Mouse (Mus musculus) forebrain, embryonic 10.5 days (tissue): Measurements from ENCODE around the gene Ppp1cb. TPM values are rescaled to one million over a fixed set of nuclear protein-coding genes. Genes with fewer than 3 reads are reported as not detected.

Source experiments
- DNase-seq: peaks from one replicate; pipeline ENCODE4 v3.0.0-alpha.2; 2017; ENCODE audit warnings: low spot score; ENCODE audit errors: extremely low spot score
- H3K27ac ChIP-seq: fragments of 300-500 bp; sonication (generic); 2 replicates; pipeline ENCODE4 v1.5.1; 2016; ENCODE audit warnings: mild to moderate bottlenecking
- H3K27me3 ChIP-seq: fragments of 300-500 bp; sonication (generic); 2 replicates; pipeline ENCODE4 v1.6.1; 2016; ENCODE audit warnings: mild to moderate bottlenecking; ENCODE audit not compliant: poor library complexity, severe bottlenecking
- H3K36me3 ChIP-seq: fragments of 300-500 bp; sonication (generic); replicated peaks from 2 replicates; pipeline ENCODE4 v1.6.1; 2016; ENCODE audit warnings: mild to moderate bottlenecking, moderate library complexity
- H3K4me1 ChIP-seq: fragments of 300-500 bp; sonication (generic); 2 replicates; pipeline ENCODE4 v1.6.1; 2016
- H3K4me3 ChIP-seq: fragments of 300-500 bp; sonication (generic); 2 replicates; pipeline ENCODE4 v1.5.1; 2016; ENCODE audit warnings: mild to moderate bottlenecking, moderate library complexity
- H3K9me3 ChIP-seq: fragments of 300-500 bp; sonication (generic); 2 replicates; pipeline ENCODE4 v1.6.1; 2016; ENCODE audit warnings: mild to moderate bottlenecking, moderate library complexity
- WGBS: fragments of 180-500 bp; shearing (Covaris S2); methylation state at CpG from one replicate; pipeline ENCODE4 v1.1.7; 2016; 5-methylcytosine and 5-hydroxymethylcytosine counted together
- polyA plus RNA-seq: library from polyadenylated mRNA; unstranded; fragments of >200 nt; fragmentation: Nextera tagmentation; extraction: Ambion mirVana; gene quantifications from 2 replicates; pipeline ENCODE4 v1.2.1, GENCODE M21; 2016

Gene Ppp1cb
- polyA plus RNA-seq, 1 experiment from 2014 or later = 214 TPM

DNA sequence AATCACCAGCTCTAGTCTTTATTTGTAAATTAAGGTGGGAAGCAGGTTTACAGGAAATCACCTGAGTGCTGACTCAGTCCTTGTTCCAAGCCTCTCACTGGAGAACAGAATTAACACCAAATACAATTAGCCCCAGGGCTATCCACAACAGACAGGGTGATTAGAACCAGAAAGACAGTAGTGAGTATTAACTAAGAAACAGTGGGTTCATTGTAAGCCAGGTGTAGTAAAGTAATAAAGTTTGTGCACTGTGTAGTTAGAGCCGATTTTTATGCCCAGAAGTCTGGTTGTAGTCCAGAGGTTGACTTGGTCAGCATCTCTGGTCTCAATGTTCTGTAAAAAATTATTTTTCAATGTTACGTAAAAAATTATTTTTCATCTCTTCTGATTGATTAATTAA lies 90.8 kb downstream of the Ppp1cb start:
- DNase-seq = no peak
- Histone ChIP-seq H3K36me3 (no peaks in the 10 kb centered on the region), H3K4me3 (no peak overlapping the region), H3K4me1 (no peaks in the 10 kb centered on the region), H3K27ac (no peak overlapping the region), H3K27me3 (no peaks in the 10 kb centered on the region), H3K9me3 (no peaks in the 10 kb centered on the region)
- WGBS = 86% methylated on average over 2 of the region's 2 CpGs

DNA sequence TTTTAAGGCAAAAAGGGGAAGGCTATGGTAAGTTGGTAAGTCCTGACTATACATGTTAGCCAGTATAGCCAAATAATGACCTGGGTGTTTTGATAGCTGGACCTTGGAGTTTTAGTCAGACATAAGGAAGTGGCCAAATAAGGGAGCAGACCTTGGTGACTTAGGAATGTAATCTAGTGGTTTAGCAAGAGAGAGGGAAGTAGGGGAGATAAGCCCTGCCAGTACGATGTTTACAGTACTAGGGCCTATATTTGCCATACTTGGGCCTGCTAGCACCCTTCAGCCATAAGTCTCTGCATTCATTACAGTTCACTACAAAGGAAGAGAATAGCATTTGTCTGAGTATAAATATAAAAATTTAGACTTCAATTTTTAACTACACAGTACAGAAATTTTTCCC lies 106.1 kb downstream of the Ppp1cb start:
- WGBS = 92% methylated on average over 1 of the region's 1 CpGs
- H3K4me3 ChIP-seq = no peak overlapping the region
- DNase-seq = no peak

More for the DNA sequence above, 106.1 kb downstream of the Ppp1cb start:
- no peaks in the 10 kb centered on the region for H3K36me3 ChIP-seq
- no peaks in the 10 kb centered on the region for H3K9me3 ChIP-seq
- H3K27me3 ChIP-seq = no peaks in the 10 kb centered on the region
- no peak overlapping the region for H3K27ac ChIP-seq
- no peaks in the 10 kb centered on the region for H3K4me1 ChIP-seq

Other genes with a start within 250 kb of the Ppp1cb start
- 0.38 TPM in 1 of 2 replicates, not detected in the other for gene Plb1, start 226.1 kb upstream of the Ppp1cb start, polyA plus RNA-seq
- gene Yes1, start 152.3 kb downstream of the Ppp1cb start, polyA plus RNA-seq = 28.9 and 29.7 TPM in 2 replicates